Mouse (Mus musculus) erythroid progenitor cell, adult 5-6 weeks (primary cell): Measurements from ENCODE around the gene Rmdn2. TPM values are rescaled to one million over a fixed set of nuclear protein-coding genes. Genes with fewer than 3 reads are reported as not detected.

Experiments
- ATAC-seq: replicated peaks from 2 replicates; pipeline ENCODE4 v1.8.0; 2016; ENCODE audit warnings: moderate number of reproducible peaks, mild to moderate bottlenecking, moderate TSS enrichment, inconsistent platforms; ENCODE audit not compliant: poor library complexity, low FRiP score, severe bottlenecking
- total RNA-seq, 2 experiments: library from RNA; stranded (forward) in 1 of 2; stranded (reverse) in 1 of 2; fragments of 150-400 nt in 1 of 2; fragments of 186-747, 209-891 nt in 1 of 2; gene quantifications; 2 replicates each; pipeline versions ENCODE4 v1.2.3 to v1.2.4; 2015 to 2017; ENCODE audit warnings: low replicate concordance in 2 of 2

Gene Rmdn2
- total RNA-seq, 2 experiments from 2014 or later, result not detected

DNA sequence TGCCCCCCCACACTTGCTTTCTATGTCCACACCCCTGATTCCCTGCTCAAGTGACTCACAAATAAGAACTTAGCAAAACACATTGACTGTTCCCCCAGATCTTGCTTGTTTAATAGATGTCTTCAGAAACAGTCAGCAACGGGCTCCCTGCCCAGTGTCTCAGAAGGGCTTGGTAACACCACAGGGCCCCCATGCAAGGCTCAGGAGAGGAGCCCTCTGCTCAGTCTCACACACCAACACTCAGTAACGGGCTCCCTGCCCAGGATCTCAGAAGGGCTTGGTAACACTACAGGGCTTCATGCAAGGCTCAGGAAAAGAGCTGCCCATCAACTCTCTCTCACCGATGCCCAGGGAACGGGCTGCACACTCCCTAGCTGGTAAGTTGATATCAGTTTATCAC lies 83.4 kb downstream of the Rmdn2 start:
- no peak for ATAC-seq

DNA sequence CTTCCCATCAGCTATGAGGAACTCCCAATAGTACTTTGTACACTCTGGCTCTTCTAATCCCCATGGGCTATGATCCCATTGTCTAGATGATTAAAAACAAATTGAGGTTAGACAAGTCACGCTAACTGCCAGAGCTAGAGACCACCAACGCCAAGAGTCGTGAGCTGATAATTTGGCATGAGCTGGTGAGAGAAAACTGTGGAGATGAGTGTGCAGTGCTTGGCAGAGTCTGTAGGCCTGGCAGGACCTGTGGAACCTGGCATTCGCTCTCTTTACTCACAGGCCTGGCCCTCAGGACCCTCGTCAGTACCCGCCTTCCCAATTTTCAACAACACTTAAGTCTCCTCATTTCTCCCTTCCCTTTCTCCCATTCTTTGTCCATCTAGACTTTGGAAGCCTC lies 83.9 kb downstream of the Rmdn2 start:
- no peak for ATAC-seq

DNA sequence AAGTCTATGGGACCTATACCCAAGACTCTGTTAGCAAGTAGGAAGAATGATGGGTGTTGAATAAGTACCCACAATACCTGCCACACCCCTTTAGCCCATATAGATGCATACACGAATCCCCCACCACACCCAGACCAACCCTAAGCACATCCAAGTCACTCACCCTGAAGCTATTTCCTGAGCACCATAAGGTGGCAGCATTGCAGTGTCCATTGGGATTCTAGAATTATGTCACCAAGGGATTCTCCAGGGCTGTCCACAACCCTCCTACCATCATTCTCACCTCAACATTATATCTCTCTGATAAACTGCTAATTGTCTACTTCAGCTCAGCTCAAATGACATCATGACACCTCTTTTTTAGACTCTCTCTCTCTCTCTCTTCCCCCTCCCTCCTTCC lies 87.5 kb downstream of the Rmdn2 start:
- ATAC-seq, result no peak

DNA sequence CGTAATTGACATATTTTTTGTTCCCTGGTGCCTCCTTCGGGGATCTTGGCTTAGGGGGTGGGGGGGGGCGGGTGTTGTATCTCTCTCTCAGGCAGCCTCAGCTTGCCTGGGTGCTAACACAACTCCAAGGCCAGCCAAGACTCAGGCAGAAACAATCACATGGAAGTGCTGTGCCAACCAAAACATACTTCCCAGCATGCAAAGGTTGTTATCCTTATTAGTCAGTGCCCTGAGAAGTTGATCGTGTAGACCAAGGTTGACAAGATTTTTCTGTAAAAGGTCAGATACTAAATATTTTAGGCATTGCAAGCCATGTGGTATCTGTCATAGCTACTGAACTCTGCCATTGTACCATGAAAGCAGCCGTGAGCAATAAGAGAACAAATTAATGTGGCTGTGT lies 89.2 kb downstream of the Rmdn2 start:
- ATAC-seq, result no peak

DNA sequence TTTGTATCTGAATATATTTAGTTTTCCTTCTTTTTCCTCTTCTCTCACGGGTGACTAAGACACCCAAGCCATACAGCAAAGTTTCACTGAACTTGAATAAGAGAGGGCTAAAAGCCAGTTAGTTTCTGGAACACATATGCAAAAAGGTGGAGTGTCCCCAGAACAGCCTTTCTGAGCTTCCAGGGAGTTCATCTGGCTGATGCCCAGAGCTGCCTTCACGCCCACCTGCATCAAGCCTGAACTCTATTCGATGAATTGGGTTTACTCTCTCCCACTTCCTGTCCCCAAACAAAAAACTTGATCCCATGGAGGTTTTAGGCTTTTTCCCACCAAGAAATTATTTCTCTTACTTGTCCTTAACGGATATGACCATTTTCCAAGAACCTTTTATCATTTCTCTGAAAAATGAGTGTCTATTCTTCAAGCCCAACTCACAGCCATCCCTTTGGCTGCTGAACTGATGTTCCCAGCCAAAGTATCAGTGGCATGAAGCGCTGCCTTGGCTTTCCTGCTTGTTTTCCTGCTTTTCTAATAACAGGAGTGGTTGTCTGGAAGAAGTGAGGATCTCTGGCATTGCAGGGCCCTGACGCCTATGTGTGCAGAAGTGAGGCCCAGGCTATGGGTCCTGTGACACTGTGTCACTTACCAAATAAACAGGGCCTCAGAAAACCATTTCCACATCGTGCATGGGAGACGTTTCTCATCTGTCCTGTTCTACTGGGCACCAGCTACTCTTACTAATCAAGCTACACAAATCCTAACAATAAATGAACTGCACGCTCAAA lies 94.2 kb downstream of the Rmdn2 start:
- no peak for ATAC-seq

DNA sequence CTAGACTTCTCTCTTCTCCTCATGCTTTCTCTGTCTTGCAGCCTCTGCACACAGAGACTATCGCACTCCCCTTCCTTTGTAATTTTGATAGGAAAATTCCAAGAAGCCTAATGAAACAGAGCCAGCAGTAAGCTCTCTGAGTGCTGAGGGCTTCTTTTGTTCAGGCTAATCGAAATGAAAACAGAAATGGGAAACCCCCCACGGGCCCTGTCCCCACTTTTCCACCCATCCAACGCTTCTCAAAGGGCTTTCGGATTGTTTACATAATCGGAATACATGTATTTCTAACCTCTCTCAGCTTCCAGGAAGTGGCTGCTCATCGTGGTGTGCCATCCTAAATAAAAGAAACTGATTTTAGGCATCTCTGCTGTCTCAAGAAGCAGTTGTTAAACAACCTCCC lies 96.5 kb downstream of the Rmdn2 start:
- no peak for ATAC-seq

DNA sequence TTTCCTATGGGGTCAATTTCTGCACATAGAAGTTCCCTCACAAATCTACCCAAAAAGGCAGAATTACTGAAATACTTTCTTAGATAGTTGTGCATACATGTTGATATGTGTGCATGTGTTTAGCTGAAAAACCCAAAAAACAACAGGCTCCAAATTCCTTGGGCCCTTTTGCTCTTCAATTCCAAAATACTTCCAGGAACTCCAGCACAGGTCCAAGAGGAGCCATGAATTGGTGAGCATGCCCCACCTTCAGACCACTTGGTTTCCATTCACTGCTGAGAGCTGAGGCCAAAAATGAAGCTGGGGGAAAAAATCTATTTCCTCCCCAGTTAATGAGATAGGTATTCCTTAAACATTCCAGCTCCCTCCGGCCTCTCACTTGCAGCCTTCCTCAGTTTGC lies 98.1 kb downstream of the Rmdn2 start:
- ATAC-seq, result no peak

DNA sequence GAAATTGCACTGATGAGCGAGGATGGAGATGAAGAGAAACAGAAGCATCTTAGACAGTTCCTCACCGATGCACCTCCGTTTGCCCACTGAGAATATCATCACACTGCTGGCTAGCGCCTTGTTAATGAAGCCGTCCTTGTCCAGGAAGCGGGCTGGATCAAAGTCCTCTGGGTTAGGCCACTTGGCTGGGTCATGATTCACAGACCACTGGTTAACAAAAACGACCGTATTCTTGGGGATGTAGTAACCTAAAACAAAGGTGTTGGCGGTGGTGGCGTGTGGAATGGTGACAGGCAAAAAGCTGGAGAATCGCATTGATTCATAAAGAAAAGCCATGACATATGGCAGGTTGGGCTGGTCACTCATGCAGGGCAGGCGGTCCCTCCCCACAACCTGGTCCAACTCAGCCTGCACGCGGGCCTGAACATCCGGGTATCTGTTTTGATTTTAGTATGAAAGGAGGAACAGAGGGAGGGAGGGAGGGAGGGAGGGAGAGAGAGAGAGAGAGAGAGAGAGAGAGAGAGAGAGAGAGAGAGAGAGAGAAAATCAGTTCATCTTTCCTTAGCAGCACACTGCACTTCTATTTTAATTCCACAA lies 98.7 kb downstream of the Rmdn2 start:
- no peak for ATAC-seq

DNA sequence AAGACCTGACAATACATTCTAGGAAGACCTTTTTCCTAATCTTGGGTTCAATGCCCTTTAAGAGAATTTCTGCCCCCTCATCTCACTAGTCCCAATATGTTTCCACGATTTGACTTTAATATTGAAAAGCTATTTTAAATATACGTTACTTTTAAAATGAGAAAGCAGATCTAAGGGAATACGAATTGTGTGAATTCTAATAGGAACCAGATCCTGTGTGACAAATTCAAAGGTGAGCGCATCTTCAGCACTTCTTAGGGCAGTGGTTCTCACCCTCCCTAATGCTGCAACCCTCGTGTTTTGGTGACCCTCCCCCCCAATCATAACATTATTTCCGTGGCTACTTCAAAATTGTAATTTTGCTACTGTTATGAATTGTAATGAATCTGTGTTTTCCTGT lies 100.3 kb downstream of the Rmdn2 start:
- no peak for ATAC-seq

DNA sequence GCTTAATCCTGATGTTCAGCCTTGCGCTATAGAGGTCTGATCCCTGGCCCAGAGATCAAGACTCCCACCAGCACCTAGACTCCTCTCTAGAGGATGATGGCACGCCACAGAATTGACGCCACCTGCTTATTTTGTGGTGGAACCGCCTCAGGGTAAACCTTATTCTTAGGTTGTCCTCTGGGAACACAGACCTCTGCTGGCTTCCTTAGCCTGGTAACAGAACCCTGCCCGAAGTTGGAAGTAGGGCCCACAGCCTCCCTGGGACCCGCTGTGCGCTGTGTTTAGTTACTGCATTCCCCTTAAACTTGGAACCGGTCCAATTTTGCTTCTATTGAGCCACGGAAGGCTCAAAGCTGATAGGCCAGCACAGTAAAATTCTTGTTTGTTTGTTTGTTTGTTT lies 100.9 kb downstream of the Rmdn2 start:
- no peak for ATAC-seq

DNA sequence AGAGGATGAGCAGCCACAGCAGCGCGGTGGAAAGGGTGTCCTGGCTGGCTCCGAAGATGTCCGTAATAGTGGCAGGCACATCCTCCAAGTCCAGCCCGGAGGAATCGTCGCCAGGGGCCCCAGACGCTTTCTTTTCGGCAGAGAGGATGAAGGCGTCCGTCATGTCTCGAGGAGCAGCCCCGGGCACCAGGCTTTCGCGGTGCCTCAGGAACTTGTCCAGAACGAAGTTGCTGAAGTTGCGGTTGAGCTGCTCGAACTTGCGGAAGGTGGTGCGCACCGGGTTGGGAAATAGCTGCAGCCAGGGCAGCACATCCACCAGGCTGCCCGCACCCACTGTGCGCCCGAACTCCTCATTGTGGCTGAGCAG lies 101.6 kb downstream of the Rmdn2 start:
- no peak for ATAC-seq

DNA sequence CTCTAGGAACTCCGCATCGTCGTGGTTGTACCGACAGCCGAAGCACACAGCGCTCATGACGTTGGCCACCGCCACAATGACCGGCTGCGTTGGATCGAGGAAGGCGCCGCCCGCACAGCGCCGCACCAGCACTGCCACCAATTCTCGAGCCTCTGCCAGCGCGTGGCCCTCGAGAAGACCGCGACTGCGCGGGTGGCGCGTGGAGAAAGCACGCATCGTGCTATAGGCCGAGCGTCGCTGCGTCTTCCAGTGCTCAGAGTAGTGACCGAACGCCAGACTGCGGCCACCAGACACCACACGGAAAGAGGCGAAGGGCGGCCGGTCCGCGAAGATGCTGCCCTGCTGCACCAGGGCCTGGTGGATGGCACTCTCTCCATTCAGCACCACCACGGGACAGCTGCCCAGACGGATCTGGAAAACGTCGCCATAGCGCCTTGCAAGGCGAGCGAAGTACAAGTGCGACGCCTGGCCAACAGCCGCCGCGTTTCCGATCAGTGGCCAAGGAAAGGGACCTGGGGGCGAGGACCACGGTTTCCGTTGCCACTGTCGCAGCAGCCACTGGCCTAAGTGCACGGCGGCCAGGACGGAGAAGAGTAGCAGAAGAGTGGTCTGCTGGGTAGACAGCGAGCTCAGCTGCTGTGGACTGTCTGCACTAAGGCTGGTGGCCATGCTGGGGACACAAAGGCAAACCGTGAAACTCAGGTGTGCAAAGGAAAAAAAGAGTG lies 102.1 kb downstream of the Rmdn2 start:
- no peak for ATAC-seq

DNA sequence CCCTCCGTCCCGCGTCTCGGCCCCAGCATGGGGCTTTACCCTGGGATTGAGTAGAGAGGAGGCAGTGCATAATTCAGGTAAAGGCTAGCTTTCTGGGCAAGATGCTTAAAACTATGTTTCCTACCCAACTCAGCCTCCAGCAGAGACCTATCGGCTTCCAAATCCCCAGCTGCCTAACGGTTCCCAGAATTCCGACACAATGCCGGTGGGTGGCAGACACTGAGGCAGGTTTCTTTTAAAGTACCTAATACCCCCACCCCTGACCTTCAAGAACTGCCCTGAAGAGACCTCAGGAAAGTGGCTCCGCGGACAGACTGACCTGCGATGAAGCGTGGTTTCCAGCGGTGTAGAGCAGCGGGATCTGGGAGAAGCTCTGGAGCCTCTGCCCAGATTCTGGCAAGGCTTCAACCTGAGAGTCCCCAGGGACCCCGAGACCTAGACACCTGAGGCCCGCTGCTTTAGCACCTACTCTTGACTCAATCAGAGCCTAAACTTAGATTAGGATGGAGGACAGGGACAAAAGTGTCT lies 102.8 kb downstream of the Rmdn2 start:
- ATAC-seq, result no peak

DNA sequence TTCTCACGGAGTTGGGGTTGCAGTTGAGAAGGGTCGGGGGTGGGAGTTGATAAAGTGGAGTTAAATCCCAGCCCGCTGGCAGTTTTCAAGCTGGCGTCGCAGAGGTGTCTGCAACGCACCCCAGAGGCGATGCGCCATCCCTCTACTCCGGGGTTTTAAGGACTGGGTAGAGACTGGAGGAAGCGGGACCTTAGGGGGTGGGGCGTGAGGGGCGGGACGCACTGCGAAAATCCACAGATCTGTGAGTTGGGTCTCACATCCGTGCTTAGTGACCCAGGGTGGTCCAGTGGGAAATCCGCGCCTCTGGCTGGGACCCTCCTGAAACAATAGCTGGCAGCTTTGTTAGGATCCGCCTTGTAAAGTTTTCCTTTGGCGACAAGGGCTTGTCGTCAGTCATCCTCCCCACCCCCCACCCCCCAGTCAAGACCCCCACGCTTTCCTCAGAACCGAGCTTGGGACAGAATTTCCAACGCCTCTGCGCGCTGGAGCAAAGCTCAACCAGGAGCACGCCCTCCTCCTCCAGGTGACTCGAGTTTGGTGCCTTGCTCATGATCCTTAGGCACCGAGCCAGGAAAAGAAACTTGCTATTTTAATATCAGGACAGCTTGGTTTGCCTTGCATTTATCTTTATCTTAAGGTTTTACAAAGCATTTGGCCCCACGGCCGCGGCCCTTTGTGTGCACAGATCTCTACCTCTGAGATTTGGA lies 103.4 kb downstream of the Rmdn2 start, which contains the start of gene Cyp1b1:
Cyp1b1 (minus strand) TSS at position 131 of the 707 bp plus-strand sequence.
- no peak for ATAC-seq

DNA sequence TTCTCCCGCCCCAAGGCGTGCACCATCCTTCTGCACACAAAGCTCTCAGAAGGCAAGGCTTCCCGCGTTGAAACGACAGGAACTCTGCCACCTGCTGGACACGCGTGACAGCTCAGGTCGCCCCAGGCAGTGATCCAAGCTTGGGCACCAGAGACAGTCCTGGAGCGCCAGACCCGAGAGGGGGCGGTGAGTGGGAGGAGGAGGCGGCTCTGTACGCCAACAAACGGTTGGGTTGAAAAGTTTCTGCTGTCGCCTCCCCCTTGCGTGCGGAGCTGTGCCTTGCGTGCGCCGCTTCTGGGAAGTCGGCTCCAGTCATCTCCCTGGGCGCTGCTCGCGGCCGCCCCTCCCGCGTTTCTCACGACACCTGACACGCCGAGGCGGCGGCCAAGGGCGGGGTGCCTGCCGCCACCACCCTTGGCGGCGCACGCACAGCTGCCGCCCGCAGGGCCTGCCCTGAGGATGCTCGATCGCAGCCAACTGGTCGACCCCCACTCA lies 104.0 kb downstream of the Rmdn2 start:
- ATAC-seq, result no peak

DNA sequence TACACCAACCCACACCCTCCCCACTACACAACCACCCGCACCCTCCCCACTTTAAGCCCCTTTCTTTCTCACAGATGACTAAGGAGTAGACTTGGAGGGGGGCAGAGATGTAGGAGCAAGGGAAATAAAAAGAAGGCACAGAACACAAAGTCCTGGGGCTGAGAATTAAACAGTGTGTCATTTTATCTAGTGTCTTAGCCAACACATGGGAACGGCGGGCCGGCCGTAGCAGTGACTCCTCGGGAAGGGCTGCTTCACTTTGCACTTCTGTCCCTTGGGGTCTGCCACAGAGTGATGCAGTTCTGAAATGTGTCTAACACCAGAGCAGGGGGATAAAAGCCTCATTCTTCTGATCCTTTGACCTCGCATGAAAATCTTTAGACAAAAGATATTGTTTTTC lies 109.0 kb downstream of the Rmdn2 start:
- ATAC-seq, result no peak

DNA sequence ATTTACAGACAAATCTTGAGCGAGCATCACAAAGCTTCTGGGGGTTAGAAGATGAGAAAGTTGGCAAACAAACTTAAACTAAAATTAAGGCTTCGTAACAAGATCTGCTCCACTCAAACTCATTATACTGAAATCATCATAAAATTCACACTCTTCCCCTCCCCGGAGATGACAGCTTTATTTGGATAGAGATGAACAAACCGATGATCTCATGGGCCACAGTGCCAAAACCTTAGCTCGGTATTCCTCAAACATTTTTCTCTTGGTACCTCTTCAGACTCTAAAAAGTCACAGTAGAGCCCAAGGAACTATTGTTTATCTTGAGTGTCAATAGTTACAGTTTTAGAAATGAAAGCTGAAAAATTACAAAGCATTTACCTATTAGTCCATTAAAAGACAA lies 115.0 kb downstream of the Rmdn2 start:
- no peak for ATAC-seq

DNA sequence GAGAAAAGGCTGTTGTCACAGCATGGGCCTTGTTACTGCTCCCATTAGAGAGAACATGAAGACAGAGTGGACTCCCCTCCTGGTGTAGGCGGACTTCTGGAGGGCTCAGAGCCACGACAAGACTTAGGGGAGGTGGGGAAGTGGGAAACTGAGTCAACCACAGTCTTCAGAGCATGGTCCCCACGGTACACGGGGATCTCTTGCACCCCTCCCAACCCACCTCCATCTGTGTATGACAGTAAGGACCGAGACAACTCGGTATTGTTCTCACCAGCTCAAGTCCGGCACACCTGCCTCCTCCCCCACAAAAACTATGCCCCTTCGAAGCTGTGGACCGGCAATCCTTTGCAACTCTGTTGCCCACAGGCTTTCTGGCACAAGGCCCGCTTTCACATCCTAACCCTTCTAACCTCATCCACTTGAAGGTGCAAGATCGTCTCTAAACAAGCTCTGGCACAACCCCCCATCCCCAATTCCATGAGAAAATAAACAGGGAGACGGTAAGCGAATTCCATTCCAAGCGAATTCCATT lies 116.5 kb downstream of the Rmdn2 start:
- no peak for ATAC-seq

DNA sequence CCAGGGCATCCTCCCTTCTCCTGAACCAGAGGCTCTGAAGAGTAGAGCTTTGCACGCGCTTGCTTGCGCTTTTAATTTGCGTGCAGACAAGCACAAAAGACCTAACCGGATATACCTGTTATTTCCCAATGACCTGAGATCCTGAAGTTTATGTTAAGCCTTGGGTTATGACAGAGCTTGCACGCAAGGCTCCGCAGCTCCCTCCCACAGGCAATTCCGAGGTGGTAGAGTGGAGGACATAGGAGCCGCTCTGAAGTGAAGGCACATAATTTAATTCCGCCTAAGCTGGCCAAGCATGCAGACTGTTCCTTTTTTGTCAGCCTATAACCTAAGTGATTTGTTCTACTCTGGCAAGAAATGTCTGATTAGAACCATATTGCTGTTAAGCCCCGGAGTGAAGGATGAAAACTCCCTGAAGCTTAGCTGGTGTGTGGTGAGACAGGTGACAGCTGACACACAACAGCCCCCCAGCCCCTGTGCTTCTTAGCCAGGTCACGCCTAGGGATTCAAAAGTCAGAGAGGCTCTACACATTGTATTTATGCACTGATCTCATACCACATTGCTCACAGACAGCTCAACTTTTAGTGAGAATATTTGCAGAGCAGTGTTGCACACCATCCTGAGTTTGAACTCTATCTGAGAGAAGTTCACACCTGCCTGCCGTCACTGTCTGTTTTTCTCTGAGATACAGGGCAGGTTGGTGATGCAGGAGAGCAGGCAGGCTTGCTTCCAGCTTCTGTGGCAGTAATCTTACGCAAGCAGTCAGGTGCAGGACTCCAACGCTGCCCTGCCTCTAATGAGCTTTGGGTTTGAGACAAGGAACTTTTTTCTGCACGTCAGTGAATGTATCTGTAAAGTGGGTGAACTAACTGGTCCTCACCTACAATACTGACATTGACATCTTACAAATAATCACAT lies 117.2 kb downstream of the Rmdn2 start:
- no peak for ATAC-seq
